Mouse (Mus musculus): ENCODE measurements at regions not wholly inside any gene's neighbourhood (a gene's known extent, or its start where the extent isn't known, plus 50 kb on each side); places are given as distances from the start of the nearest gene placed in this dataset.

GRCm38 (mm10) chr1:88953516-88953915, 116.7 kb upstream of the Sh3bp4 start:
- TF ChIP-seq CTCF (IDR thresholded peaks at IDR 0.05; ENCODE audit: extremely low read depth, insufficient read depth, low read length) (no peak), POLR2A (IDR thresholded peaks at IDR 0.05; ENCODE audit: extremely low read depth, insufficient read depth, low read length) (no peak)

Measured in cortical plate, adult 2 months (tissue).